Mouse (Mus musculus) adrenal gland, postnatal 0 days (tissue): ENCODE results near the gene Ubr7. TPM values are rescaled to one million over a fixed set of nuclear protein-coding genes. Genes with fewer than 3 reads are reported as not detected.

Experiments
- polyA plus RNA-seq: library from polyadenylated mRNA; unstranded; fragments of >200 nt; fragmentation: Nextera tagmentation; extraction: Ambion mirVana; gene quantifications from 2 replicates; pipeline ENCODE4 v1.2.1, GENCODE M21; 2015

The Ubr7 gene
- 23.4 and 35.8 TPM in 2 replicates for polyA plus RNA-seq

DNA sequence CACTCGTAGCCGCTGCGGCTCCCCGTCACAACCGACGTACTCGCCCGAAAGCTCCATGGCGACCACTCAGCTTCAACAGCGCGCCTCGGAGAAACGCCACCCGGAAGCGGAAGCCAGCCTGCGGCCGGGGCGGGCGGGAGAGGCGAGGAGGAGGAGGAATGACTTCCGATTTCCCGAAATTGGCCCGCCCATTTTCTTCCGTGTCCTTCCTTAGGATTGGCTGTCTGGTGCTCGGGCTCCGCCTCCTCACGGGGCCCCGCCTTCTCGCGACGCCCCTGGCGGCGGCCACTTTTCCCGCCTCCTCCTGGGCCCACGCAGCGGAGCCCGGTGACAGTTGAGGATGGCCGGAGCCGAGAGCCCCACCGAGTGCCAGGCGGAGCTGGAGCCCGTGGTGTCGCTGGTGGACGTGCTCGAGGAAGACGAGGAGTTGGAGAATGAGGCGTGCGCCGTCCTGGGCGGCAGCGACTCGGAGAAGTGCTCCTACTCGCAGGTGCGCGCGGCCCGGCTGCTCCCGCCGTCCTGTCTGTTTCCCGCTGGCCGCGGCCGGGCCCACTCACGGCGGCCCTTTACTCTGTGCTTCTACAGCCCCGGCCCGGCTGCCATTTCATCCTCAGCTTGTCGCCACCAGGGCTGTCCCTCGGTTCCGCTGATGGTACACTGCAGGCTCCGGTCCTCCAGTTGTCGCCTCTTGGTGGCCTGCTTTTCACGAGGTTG lies at the start of gene Ubr7, which contains the start of the genes Gm28051 and Gon7:
Gene Ubr7 (plus strand): TSS at position 279 of the 714 bp plus-strand sequence.
Gene Gm28051 (minus strand): TSS at position 77 of the 714 bp plus-strand sequence.
Gene Gon7 (minus strand): TSS at position 115 of the 714 bp plus-strand sequence.

DNA sequence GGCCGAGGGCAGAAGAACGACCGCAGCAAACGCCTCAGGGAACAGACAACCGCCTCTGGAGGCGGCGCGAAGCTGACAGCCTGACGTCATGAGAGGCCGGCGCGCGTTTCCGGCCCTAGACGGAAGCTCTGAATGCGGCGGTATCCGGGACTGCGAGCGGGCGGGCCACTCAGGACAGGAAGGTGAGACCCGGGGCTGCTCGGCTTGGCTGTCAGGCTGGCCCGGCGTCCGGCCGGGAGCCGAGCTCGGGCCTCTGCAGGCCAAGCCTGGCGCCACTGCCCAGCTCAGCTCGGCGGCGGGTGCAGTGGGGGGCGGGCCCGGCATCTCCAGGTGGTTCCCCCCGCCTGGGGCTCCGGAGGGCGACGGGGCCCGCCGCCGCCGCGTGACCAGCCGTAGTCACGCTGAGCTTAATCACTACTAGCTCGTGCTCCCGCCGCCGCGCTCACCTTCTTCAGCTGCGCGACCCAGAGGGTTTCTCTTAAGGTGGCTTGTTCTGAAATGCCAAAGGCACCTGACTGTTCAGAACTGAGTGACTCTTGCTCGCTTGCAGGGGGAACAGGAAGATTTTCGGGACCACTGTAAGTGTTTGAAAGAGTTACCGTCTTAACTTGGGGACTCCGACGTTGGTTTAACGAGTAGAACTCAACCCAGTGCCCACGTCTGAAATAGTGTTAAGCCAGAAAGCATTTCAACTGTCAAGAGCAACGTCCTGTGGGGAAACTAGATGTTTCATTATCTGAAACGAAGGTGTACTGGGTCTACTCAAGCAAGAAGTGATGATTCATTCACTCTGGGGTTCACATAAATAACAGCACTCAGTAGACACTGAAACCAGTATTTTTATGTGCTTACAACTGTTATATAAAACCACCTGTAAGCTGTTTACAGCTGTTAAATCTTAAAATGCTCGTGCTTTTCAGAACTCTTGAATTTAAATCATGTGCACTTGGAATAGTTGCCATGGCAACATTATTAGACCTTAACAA lies 13.9 kb upstream of the Ubr7 start, which contains the start of the genes Moap1 and Tmem251:
Gene Moap1 (minus strand): TSS at position 73 of the 986 bp plus-strand sequence.
Gene Tmem251 (plus strand): TSS at position 174 of the 986 bp plus-strand sequence.

DNA sequence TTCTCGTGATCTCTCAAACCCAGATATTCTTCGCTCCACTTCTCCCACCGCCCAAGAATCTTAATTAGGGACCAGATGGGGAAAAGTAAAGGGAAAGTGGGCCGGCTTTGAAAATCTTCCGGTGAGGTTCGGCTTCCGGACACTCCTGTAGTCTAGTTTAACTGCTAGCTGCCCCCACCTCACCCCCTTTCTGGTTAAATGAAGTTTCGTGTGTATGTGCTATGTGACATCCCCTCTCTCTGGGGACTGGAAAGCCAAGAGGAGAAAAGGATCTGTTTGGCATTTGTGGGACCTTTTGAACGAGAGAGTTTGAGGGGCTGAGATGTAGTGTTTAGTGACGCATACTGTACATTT lies 613 bp downstream of the Ubr7 start, which contains the start of gene Gm20604:
Gene Gm20604 (minus strand): TSS at position 270 of the 354 bp plus-strand sequence.

Other genes starting within 250 kb of the Ubr7 start
- gene Chga, start 203.0 kb upstream of the Ubr7 start, polyA plus RNA-seq, result 849 and 2,026 TPM in 2 replicates
- gene Itpk1, start 53.0 kb upstream of the Ubr7 start, polyA plus RNA-seq, result 11.9 and 21.2 TPM in 2 replicates
- gene Moap1, start 14.3 kb upstream of the Ubr7 start, polyA plus RNA-seq, result 11.8 and 14.6 TPM in 2 replicates
- 10.2 and 10.7 TPM in 2 replicates for gene Tmem251, start 14.2 kb upstream of the Ubr7 start, polyA plus RNA-seq
- not detected in 2 replicates for gene Gm28051, start 202 bp upstream of the Ubr7 start, polyA plus RNA-seq
- gene Gon7, start 164 bp upstream of the Ubr7 start, polyA plus RNA-seq, result 15.3 and 18.9 TPM in 2 replicates
- gene Gm20604, start 705 bp downstream of the Ubr7 start, polyA plus RNA-seq, result 14.9 and 16.6 TPM in 2 replicates
- 8.5 and 11.0 TPM in 2 replicates for gene Btbd7, start 120.5 kb downstream of the Ubr7 start, polyA plus RNA-seq
- gene Cox8c, start 141.3 kb downstream of the Ubr7 start, polyA plus RNA-seq, result 0.33 TPM in 1 of 2 replicates, not detected in the other
- gene Unc79, start 190.9 kb downstream of the Ubr7 start, polyA plus RNA-seq, result 1.1 and 1.2 TPM in 2 replicates